Mouse (Mus musculus) cerebellum, adult 2 months (tissue): ENCODE data around the gene Pdxdc1.

Experiments
- CTCF ChIP-seq: fragments of 200-500 bp; IDR thresholded peaks from 2 replicates; pipeline ENCODE4 v1.5.1; 2011; ENCODE audit warnings: low read depth, mild to moderate bottlenecking, control low read depth, low read length, moderate library complexity, borderline replicate concordance; ENCODE audit not compliant: insufficient read depth
- POLR2A ChIP-seq: fragments of 200-500 bp; IDR thresholded peaks from 2 replicates; pipeline ENCODE4 v1.6.1; 2011; ENCODE audit warnings: low read length, control low read depth, borderline replicate concordance; ENCODE audit not compliant: insufficient read depth

DNA sequence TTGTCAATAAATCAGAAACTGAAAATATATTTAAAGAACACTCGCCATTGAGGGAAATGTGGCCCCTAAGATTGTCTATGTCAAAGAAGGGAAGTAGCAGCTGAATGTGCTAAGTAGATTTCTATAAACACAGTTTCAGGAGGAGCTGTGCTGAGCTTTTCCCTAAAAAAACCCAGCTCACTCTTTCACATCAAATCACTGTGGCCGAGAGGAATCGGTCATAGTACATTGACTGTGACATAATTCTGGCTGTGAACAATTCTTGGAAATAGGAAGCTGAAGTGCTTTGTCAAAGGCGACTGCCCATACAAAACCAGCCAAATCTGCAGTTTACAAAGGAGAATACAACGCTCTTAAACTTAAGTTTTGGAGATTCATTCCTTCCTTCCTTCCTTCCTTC, 36.3 kb downstream of the Pdxdc1 start:
- no peak for TF ChIP-seq CTCF
- TF ChIP-seq POLR2A: no peak
